Mouse (Mus musculus): ENCODE results near the gene Abcc3.

Gene Abcc3

GRCm38 (mm10) chr11:94351094-94351493 lies 41.7 kb downstream of the Abcc3 start:
- no peak for DNase-seq (ENCODE audit: low spot score in 2 of 2)

GRCm38 (mm10) chr11:94350337-94350736 lies 42.5 kb downstream of the Abcc3 start:
- DNase-seq (ENCODE audit: low spot score in 2 of 2): no peak

GRCm38 (mm10) chr11:94349839-94350238 lies 43.0 kb downstream of the Abcc3 start:
- no peak for DNase-seq (ENCODE audit: low spot score in 2 of 2)

GRCm38 (mm10) chr11:94347063-94347575 lies 45.7 kb downstream of the Abcc3 start:
- DNase-seq (ENCODE audit: low spot score in 2 of 2): no peak

GRCm38 (mm10) chr11:94346611-94347010 lies 46.2 kb downstream of the Abcc3 start:
- DNase-seq (ENCODE audit: low spot score in 2 of 2): no peak

- no peak for DNase-seq (ENCODE audit: low spot score in 2 of 2)
Observed at GRCm38 (mm10) chr11:94345926-94346325, 46.9 kb downstream of the Abcc3 start.

GRCm38 (mm10) chr11:94344470-94344869 lies 48.3 kb downstream of the Abcc3 start:
- no peak for DNase-seq (ENCODE audit: low spot score in 2 of 2)

- no peak for DNase-seq (ENCODE audit: low spot score in 2 of 2)
Observed at GRCm38 (mm10) chr11:94343955-94344358, 48.8 kb downstream of the Abcc3 start.

GRCm38 (mm10) chr11:94342114-94342905 lies 50.5 kb downstream of the Abcc3 start:
- DNase-seq (ENCODE audit: low spot score in 2 of 2): no peak

- no peak for DNase-seq (ENCODE audit: low spot score in 2 of 2)
Observed at GRCm38 (mm10) chr11:94340948-94341933, 51.6 kb downstream of the Abcc3 start.

GRCm38 (mm10) chr11:94339732-94340585 lies 52.8 kb downstream of the Abcc3 start:
- DNase-seq (ENCODE audit: low spot score in 2 of 2): peak; percentile 33 to 50

- no peak for DNase-seq (ENCODE audit: low spot score in 2 of 2)
Observed at GRCm38 (mm10) chr11:94338347-94338746, 54.5 kb downstream of the Abcc3 start.

GRCm38 (mm10) chr11:94336551-94336950 lies 56.2 kb downstream of the Abcc3 start:
- no peak for DNase-seq (ENCODE audit: low spot score in 2 of 2)

- no peak for DNase-seq (ENCODE audit: low spot score in 2 of 2)
Observed at GRCm38 (mm10) chr11:94334386-94334968, 58.3 kb downstream of the Abcc3 start.

- DNase-seq (ENCODE audit: low spot score in 2 of 2): no peak
Observed at GRCm38 (mm10) chr11:94332726-94333125, 60.1 kb downstream of the Abcc3 start.

- DNase-seq (ENCODE audit: low spot score in 2 of 2): no peak
Observed at GRCm38 (mm10) chr11:94330211-94330610, 62.6 kb downstream of the Abcc3 start.

- peak; percentile 16 to 29 for DNase-seq (ENCODE audit: low spot score in 2 of 2)
Observed at GRCm38 (mm10) chr11:94329270-94329891, 63.4 kb downstream of the Abcc3 start.

GRCm38 (mm10) chr11:94328644-94329025 lies 64.2 kb downstream of the Abcc3 start:
- DNase-seq (ENCODE audit: low spot score in 2 of 2): no peak

- peak; percentile 82 to 89 for DNase-seq (ENCODE audit: low spot score in 2 of 2)
Observed at GRCm38 (mm10) chr11:94327693-94328643, 64.8 kb downstream of the Abcc3 start, which contains the start of gene Ankrd40. Ankrd40 (plus strand) TSS chr11:94328001.

Measured in natural killer cell, adult 2 months (primary cell).